Mouse (Mus musculus) embryonic facial prominence, embryonic 11.5 days (tissue): ENCODE data around the gene Cdkl3. TPM values are rescaled to one million over a fixed set of nuclear protein-coding genes. Genes with fewer than 3 reads are reported as not detected.

Experiments
- ATAC-seq: fragments of 200-750 bp; cut with Nextera tagmentation; replicated peaks from 2 replicates; pipeline ENCODE4 v1.8.0; 2017; ENCODE audit warnings: low read depth; ENCODE audit not compliant: insufficient number of reproducible peaks, low FRiP score, low TSS enrichment
- DNase-seq: peaks from one replicate; pipeline ENCODE4 v3.0.0-alpha.2; 2015; ENCODE audit warnings: low spot score
- H3K27ac ChIP-seq: fragments of 300-500 bp; sonication (generic); replicated peaks from 2 replicates; pipeline ENCODE4 v1.5.1; 2014; ENCODE audit warnings: mild to moderate bottlenecking, low read depth, low read length, control low read depth
- H3K27me3 ChIP-seq: fragments of 300-500 bp; sonication (generic); 2 replicates; pipeline ENCODE4 v1.6.1; 2014; ENCODE audit warnings: mild to moderate bottlenecking, low read length, moderate library complexity, mixed read lengths; ENCODE audit not compliant: control insufficient read depth, insufficient read depth
- H3K36me3 ChIP-seq: fragments of 300-500 bp; sonication (generic); replicated peaks from 2 replicates; pipeline ENCODE4 v1.6.1; 2014; ENCODE audit warnings: low read depth, mild to moderate bottlenecking, low read length, moderate library complexity, mixed read lengths; ENCODE audit not compliant: control insufficient read depth, insufficient read depth
- H3K4me1 ChIP-seq: fragments of 300-500 bp; sonication (generic); 2 replicates; pipeline ENCODE4 v1.6.1; 2014; ENCODE audit warnings: low read length, mixed read lengths; ENCODE audit not compliant: control insufficient read depth, insufficient read depth
- H3K4me2 ChIP-seq: fragments of 300-500 bp; sonication (generic); 2 replicates; pipeline ENCODE4 v1.6.1; 2014; ENCODE audit warnings: low read depth, mild to moderate bottlenecking, control low read depth, low read length, moderate library complexity
- H3K4me3 ChIP-seq: fragments of 300-500 bp; sonication (generic); 2 replicates; pipeline ENCODE4 v1.5.1; 2014; ENCODE audit warnings: low read depth, low read length, control low read depth
- H3K9ac ChIP-seq: fragments of 300-500 bp; sonication (generic); replicated peaks from 2 replicates; pipeline ENCODE4 v1.6.1; 2014; ENCODE audit warnings: mild to moderate bottlenecking, control low read depth, low read length
- H3K9me3 ChIP-seq: fragments of 300-500 bp; sonication (generic); replicated peaks from 2 replicates; pipeline ENCODE4 v1.6.1; 2016; ENCODE audit warnings: mild to moderate bottlenecking, low read length, inconsistent platforms, mixed read lengths; ENCODE audit not compliant: control insufficient read depth
- WGBS: fragments of 180-500 bp; shearing (Covaris S2); extraction: QIAGEN DNeasy Blood & Tissue Kit; methylation state at CpG from one replicate; pipeline ENCODE4 v1.1.7; 2014; 5-methylcytosine and 5-hydroxymethylcytosine counted together
- microRNA-seq: library from miRNA; unstranded; fragments of <30 nt; microRNA quantifications from one replicate; pipeline ENCODE4, GENCODE M21; 2016; ENCODE audit warnings: borderline number of aligned reads
- polyA plus RNA-seq: library from polyadenylated mRNA; unstranded; fragments of >200 nt; fragmentation: Nextera tagmentation; extraction: Ambion mirVana; gene quantifications from 2 replicates; pipeline ENCODE4 v1.2.1, GENCODE M21; 2014

Cdkl3 gene
- polyA plus RNA-seq, 1 experiment from 2014 or later = 9.5 TPM

GRCm38 (mm10) chr11:52128316-52129061 lies 124.5 kb downstream of the Cdkl3 start:
- no peak overlapping the region for H3K27ac ChIP-seq
- DNase-seq = no peak
- H3K4me2 ChIP-seq = no peak overlapping the region

GRCm38 (mm10) chr11:52129171-52129570 lies 125.2 kb downstream of the Cdkl3 start:
- no peaks in the 10 kb centered on the region for H3K27me3 ChIP-seq
- H3K27ac ChIP-seq = no peak overlapping the region
- H3K4me2 ChIP-seq = no peak overlapping the region
- DNase-seq (peak; percentile 18), ATAC-seq (no peak)
- H3K4me3 ChIP-seq = no peak overlapping the region
- WGBS = 35% methylated on average over 3 of the region's 3 CpGs
- no peaks in the 10 kb centered on the region for H3K9me3 ChIP-seq
- H3K4me1 ChIP-seq = no peaks in the 10 kb centered on the region
- peaks cover 6% of the 10 kb centered on the region; the same call in 1 of the 2 replicates for H3K36me3 ChIP-seq
- no peak overlapping the region for H3K9ac ChIP-seq

More at GRCm38 (mm10) chr11:52128316-52129061, 124.5 kb downstream of the Cdkl3 start:
- 65% methylated on average over 5 of the region's 5 CpGs for WGBS
- Histone ChIP-seq H3K4me3 (no peak overlapping the region), H3K9ac (no peak overlapping the region), H3K9me3 (no peaks in the 10 kb centered on the region), H3K4me1 (no peaks in the 10 kb centered on the region), H3K27me3 (no peaks in the 10 kb centered on the region), H3K36me3 (peaks cover 9% of the 10 kb centered on the region)
- ATAC-seq = no peak

- DNase-seq (no peak), ATAC-seq (no peak)
- H3K27ac ChIP-seq = no peak overlapping the region
- H3K4me3 ChIP-seq = no peak overlapping the region
- no peaks in the 10 kb centered on the region for H3K4me1 ChIP-seq
- no peaks in the 10 kb centered on the region for H3K27me3 ChIP-seq
- H3K9me3 ChIP-seq = no peaks in the 10 kb centered on the region
- H3K9ac ChIP-seq = no peak overlapping the region
- H3K36me3 ChIP-seq = no peaks in the 10 kb centered on the region; the same call in 1 of the 2 replicates
- no peak overlapping the region for H3K4me2 ChIP-seq
- 82% methylated on average over 10 of the region's 10 CpGs for whole genome bisulfite sequencing
These were observed 125.8 kb downstream of the Cdkl3 start for GRCm38 (mm10) chr11:52129621-52130450.

- H3K27me3 ChIP-seq = no peaks in the 10 kb centered on the region
- ATAC-seq (0 out of 2 replicates have a peak, but pooled peaks have one; percentile 9), DNase-seq (no peak)
- no peak overlapping the region for H3K4me2 ChIP-seq
- no peaks in the 10 kb centered on the region for H3K4me1 ChIP-seq
- H3K9me3 ChIP-seq = no peaks in the 10 kb centered on the region; the same call in 1 of the 2 replicates
- no peak overlapping the region for H3K4me3 ChIP-seq
- no peaks in the 10 kb centered on the region for H3K36me3 ChIP-seq
- H3K27ac ChIP-seq = no peak overlapping the region
- WGBS = 80% methylated on average over 7 of the region's 7 CpGs
- H3K9ac ChIP-seq = no peak overlapping the region
These were observed 126.5 kb downstream of the Cdkl3 start for GRCm38 (mm10) chr11:52130451-52131068.

Small RNA genes lying within 50 kb of the gene (microRNA-seq; reads per million reads assigned to microRNA genes)
- not detected for gene Gm24157
- 16.5 reads per million, percentile 18 among the genes with 10 or more reads in this experiment for gene Mir3061

Other genes starting within 250 kb of the Cdkl3 start
- gene Sec24a, start 240.6 kb upstream of the Cdkl3 start, polyA plus RNA-seq = 10.5 and 11.5 TPM in 2 replicates
- 104 and 108 TPM in 2 replicates for gene Sar1b, start 240.5 kb upstream of the Cdkl3 start, polyA plus RNA-seq
- gene Jade2, start 146.6 kb upstream of the Cdkl3 start, polyA plus RNA-seq = 0.26 and 0.52 TPM in 2 replicates
- 142 and 147 TPM in 2 replicates for gene Cdkn2aipnl, start 36.6 kb upstream of the Cdkl3 start, polyA plus RNA-seq
- gene Ube2b, start 3.5 kb upstream of the Cdkl3 start, polyA plus RNA-seq = 178 and 192 TPM in 2 replicates
- 129 and 130 TPM in 2 replicates for gene Ppp2ca, start 94.5 kb downstream of the Cdkl3 start, polyA plus RNA-seq
- not detected in 2 replicates for gene Olfr1373, start 141.3 kb downstream of the Cdkl3 start, polyA plus RNA-seq
- not detected in 2 replicates for gene Olfr1371, start 209.8 kb downstream of the Cdkl3 start, polyA plus RNA-seq
- 1,096 and 1,177 TPM in 2 replicates for gene Skp1a, start 227.8 kb downstream of the Cdkl3 start, polyA plus RNA-seq